Mouse (Mus musculus) heart, embryonic 14.5 days (tissue): ENCODE measurements around the gene Zcchc7. TPM values are rescaled to one million over a fixed set of nuclear protein-coding genes. Genes with fewer than 3 reads are reported as not detected.

Source experiments
- ATAC-seq: fragments of 200-750 bp; cut with Nextera tagmentation; 2 replicates; pipeline ENCODE4 v1.8.0; 2017; ENCODE audit warnings: low read depth, moderate TSS enrichment; ENCODE audit not compliant: insufficient number of reproducible peaks, insufficient read depth, low FRiP score
- H3K27ac ChIP-seq, 2 experiments: fragments of 200-500 bp in 1 of 2; fragments of 300-500 bp in 1 of 2; sonication (generic) in 1 of 2; replicated peaks in 1 of 2; 2 replicates each; pipeline ENCODE4 v1.5.1; 2012 to 2014; ENCODE audit warnings: low read depth in 2 of 2, low read length in 2 of 2, control low read depth in 1 of 2, mild to moderate bottlenecking in 1 of 2, mixed read lengths in 1 of 2; ENCODE audit not compliant: control insufficient read depth in 1 of 2, insufficient read depth in 1 of 2
- H3K27me3 ChIP-seq: fragments of 300-500 bp; sonication (generic); 2 replicates; pipeline ENCODE4 v1.6.1; 2014; ENCODE audit warnings: mild to moderate bottlenecking, low read length, control low read depth; ENCODE audit not compliant: control insufficient read depth, insufficient read depth
- H3K36me3 ChIP-seq: fragments of 300-500 bp; sonication (generic); 2 replicates; pipeline ENCODE4 v1.6.1; 2014; ENCODE audit warnings: mild to moderate bottlenecking, control low read depth, low read length, mixed read lengths; ENCODE audit not compliant: control insufficient read depth, insufficient read depth
- H3K4me1 ChIP-seq, 2 experiments: fragments of 200-500 bp in 1 of 2; fragments of 300-500 bp in 1 of 2; sonication (generic) in 1 of 2; 2 replicates each; pipeline ENCODE4 v1.6.1; 2012 to 2014; ENCODE audit warnings: low read length in 2 of 2, control low read depth in 1 of 2, mixed read lengths in 1 of 2; ENCODE audit not compliant: control insufficient read depth in 2 of 2, insufficient read depth in 2 of 2
- H3K4me2 ChIP-seq: fragments of 300-500 bp; sonication (generic); 2 replicates; pipeline ENCODE4 v1.6.1; 2014; ENCODE audit warnings: mild to moderate bottlenecking, low read length
- H3K4me3 ChIP-seq, 2 experiments: fragments of 200-500 bp in 1 of 2; fragments of 300-500 bp in 1 of 2; sonication (generic) in 1 of 2; 2 replicates each; pipeline ENCODE4 v1.5.1; 2012 to 2014; ENCODE audit warnings: low read length in 2 of 2, mild to moderate bottlenecking in 2 of 2, control low read depth in 1 of 2, low read depth in 1 of 2, moderate library complexity in 1 of 2; ENCODE audit not compliant: control insufficient read depth in 1 of 2, insufficient read depth in 1 of 2
- H3K9ac ChIP-seq: fragments of 300-500 bp; sonication (generic); 2 replicates; pipeline ENCODE4 v1.6.1; 2014; ENCODE audit warnings: mild to moderate bottlenecking, low read length
- H3K9me3 ChIP-seq: fragments of 300-500 bp; sonication (generic); 2 replicates; pipeline ENCODE4 v1.6.1; 2016; ENCODE audit warnings: low read length, control low read depth; ENCODE audit not compliant: control insufficient read depth
- WGBS: fragments of 180-500 bp; shearing (Covaris S2); extraction: QIAGEN DNeasy Blood & Tissue Kit; methylation state at CpG from one replicate; pipeline ENCODE4 v1.1.7; 2014; 5-methylcytosine and 5-hydroxymethylcytosine counted together
- polyA plus RNA-seq: library from polyadenylated mRNA; unstranded; fragments of >200 nt; fragmentation: Nextera tagmentation; extraction: Ambion mirVana; gene quantifications from 2 replicates; pipeline ENCODE4 v1.2.1, GENCODE M21; 2014

Gene Zcchc7
- polyA plus RNA-seq, 1 experiment from 2014 or later, result 24.9 TPM

- Histone ChIP-seq H3K4me1 (peaks cover 0 to 13% of the 10 kb centered on the region in 2 experiments; a peak in 3 of 4 replicates), H3K36me3 (no peaks in the 10 kb centered on the region), H3K9me3 (no peaks in the 10 kb centered on the region), H3K4me3 (no peak overlapping the region), H3K9ac (no peak overlapping the region), H3K4me2 (no peak overlapping the region), H3K27me3 (no peaks in the 10 kb centered on the region), H3K27ac (no peak overlapping the region)
- ATAC-seq, result no peak
- 56% methylated on average over 1 of the region's 1 CpGs for WGBS
These were observed 57.2 kb downstream of the Zcchc7 start for GRCm38 (mm10) chr4:44812855-44813254.

- Histone ChIP-seq H3K4me1 (peaks cover 0 to 13% of the 10 kb centered on the region in 2 experiments; a peak in 3 of 4 replicates), H3K4me2 (peak overlapping the region; percentile 41), H3K27me3 (no peaks in the 10 kb centered on the region), H3K4me3 (no peak overlapping the region), H3K36me3 (no peaks in the 10 kb centered on the region), H3K27ac (0 out of 4 replicates have a peak overlapping the region, but pooled peaks of 1 of the 2 experiments have one; percentile 7), H3K9ac (no peak overlapping the region), H3K9me3 (no peaks in the 10 kb centered on the region)
- WGBS, result 9% methylated on average over 4 of the region's 4 CpGs
- no peak for ATAC-seq
These were observed 58.1 kb downstream of the Zcchc7 start for GRCm38 (mm10) chr4:44813770-44814169.

GRCm38 (mm10) chr4:44816584-44816983 is 60.9 kb downstream of the Zcchc7 start:
- no peaks in the 10 kb centered on the region for H3K27me3 ChIP-seq
- H3K4me2 ChIP-seq, result no peak overlapping the region
- 49% methylated on average over 7 of the region's 7 CpGs for WGBS
- H3K27ac ChIP-seq, result no peak overlapping the region
- no peak for ATAC-seq
- peaks cover 0 to 13% of the 10 kb centered on the region in 2 experiments; a peak in 3 of 4 replicates for H3K4me1 ChIP-seq
- H3K9me3 ChIP-seq, result no peaks in the 10 kb centered on the region
- no peaks in the 10 kb centered on the region for H3K36me3 ChIP-seq
- H3K4me3 ChIP-seq, result no peak overlapping the region
- H3K9ac ChIP-seq, result no peak overlapping the region

- 82% methylated on average over 3 of the region's 3 CpGs for WGBS
- Histone ChIP-seq H3K4me1 (no peaks in the 10 kb centered on the region), H3K9ac (no peak overlapping the region), H3K27ac (no peak overlapping the region), H3K36me3 (no peaks in the 10 kb centered on the region), H3K4me3 (no peak overlapping the region), H3K9me3 (no peaks in the 10 kb centered on the region), H3K4me2 (no peak overlapping the region), H3K27me3 (no peaks in the 10 kb centered on the region)
- no peak for ATAC-seq
These were observed 74.9 kb downstream of the Zcchc7 start for GRCm38 (mm10) chr4:44830609-44831008.

GRCm38 (mm10) chr4:44851835-44852251 is 96.2 kb downstream of the Zcchc7 start:
- Histone ChIP-seq H3K36me3 (no peaks in the 10 kb centered on the region), H3K9me3 (no peaks in the 10 kb centered on the region), H3K27me3 (no peaks in the 10 kb centered on the region), H3K4me1 (peaks cover 0 to 6% of the 10 kb centered on the region in 2 experiments; a peak in 2 of 4 replicates), H3K4me3 (no peak overlapping the region), H3K9ac (no peak overlapping the region), H3K27ac (no peak overlapping the region), H3K4me2 (no peak overlapping the region)
- ATAC-seq, result no peak
- WGBS, result 71% methylated on average over 6 of the region's 6 CpGs

GRCm38 (mm10) chr4:44871591-44871990 is 115.9 kb downstream of the Zcchc7 start:
- Histone ChIP-seq H3K27ac (no peak overlapping the region), H3K27me3 (no peaks in the 10 kb centered on the region), H3K9ac (no peak overlapping the region), H3K36me3 (no peaks in the 10 kb centered on the region), H3K4me1 (no peaks in the 10 kb centered on the region), H3K9me3 (no peaks in the 10 kb centered on the region), H3K4me2 (no peak overlapping the region), H3K4me3 (no peak overlapping the region)
- no peak for ATAC-seq

- H3K27me3 ChIP-seq, result no peaks in the 10 kb centered on the region
- H3K9ac ChIP-seq, result no peak overlapping the region
- no peak overlapping the region for H3K27ac ChIP-seq
- H3K4me1 ChIP-seq, result no peaks in the 10 kb centered on the region
- no peak overlapping the region for H3K4me3 ChIP-seq
- H3K9me3 ChIP-seq, result no peaks in the 10 kb centered on the region
- no peak for ATAC-seq
- 82% methylated on average over 1 of the region's 1 CpGs for WGBS
- H3K4me2 ChIP-seq, result no peak overlapping the region
- H3K36me3 ChIP-seq, result no peaks in the 10 kb centered on the region
These were observed 116.4 kb downstream of the Zcchc7 start for GRCm38 (mm10) chr4:44872048-44872447.

GRCm38 (mm10) chr4:44880065-44880623 is 124.5 kb downstream of the Zcchc7 start:
- Histone ChIP-seq H3K27me3 (no peaks in the 10 kb centered on the region), H3K4me1 (0 out of 4 replicates have a peak, but pooled peaks cover 0 to 3% of the 10 kb centered on the region in 2 experiments), H3K9me3 (no peaks in the 10 kb centered on the region), H3K27ac (no peak overlapping the region), H3K9ac (no peak overlapping the region), H3K36me3 (no peaks in the 10 kb centered on the region), H3K4me3 (no peak overlapping the region), H3K4me2 (no peak overlapping the region)
- no peak for ATAC-seq
- 45% methylated on average over 7 of the region's 7 CpGs for WGBS
